Mouse (Mus musculus): ENCODE measurements around the gene Rnf8.
A peak's percentile ranks its signal among the peaks of the same experiment; 100 is the strongest.
"Not testable (repeated sequence)": the region's sequence is repeated elsewhere in the genome, so short reads cannot be mapped to it uniquely, and the experiment has no call there.

Gene Rnf8

DNA sequence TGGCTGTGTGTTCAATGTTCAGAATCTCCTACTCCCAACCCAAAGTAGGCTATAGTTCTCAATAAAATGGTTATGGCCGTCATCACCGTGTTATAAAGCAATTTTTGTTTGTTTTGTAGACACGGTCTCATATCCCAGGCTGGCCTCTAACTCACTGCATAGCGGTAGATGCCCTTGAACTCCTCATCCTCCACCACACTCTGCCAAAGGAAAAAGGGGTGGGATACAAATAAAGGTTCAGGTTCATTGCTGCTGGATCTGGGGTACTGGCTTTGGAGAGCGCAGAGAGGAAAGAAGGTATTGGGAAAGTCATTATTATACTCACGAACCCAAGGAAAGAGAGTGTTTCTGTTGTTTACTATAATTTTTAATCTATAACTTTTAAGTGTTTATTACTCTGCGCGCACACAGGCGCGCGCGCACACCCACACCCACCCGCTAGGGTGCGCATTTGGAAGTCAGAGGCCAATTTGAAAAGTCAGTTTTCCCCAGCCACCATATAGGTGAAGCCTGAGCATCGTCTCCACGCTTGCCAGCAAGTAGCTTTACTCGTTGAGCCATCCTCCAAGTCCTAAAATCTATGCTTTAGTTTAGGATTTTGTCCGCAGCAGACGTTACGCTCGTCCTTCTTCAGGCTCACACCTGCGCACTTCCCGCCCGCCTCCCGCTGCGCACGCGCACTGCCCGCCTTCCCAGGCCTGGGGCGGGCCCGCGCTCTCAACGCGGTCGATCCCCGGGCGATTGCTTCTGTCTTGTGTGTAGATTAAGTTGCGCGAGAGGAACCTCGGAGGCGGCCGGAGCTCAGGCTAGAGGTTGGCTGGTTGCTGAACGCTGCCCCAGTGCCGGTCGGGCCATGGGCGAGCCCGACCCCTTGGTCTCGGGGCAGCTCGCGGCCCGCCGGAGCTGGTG is at the start of gene Rnf8, which contains the start of gene Gm28043:
TSS of gene Rnf8 (plus strand) at position 676 of the 909 bp plus-strand sequence.
TSS of gene Gm28043 (plus strand) at position 762 of the 909 bp plus-strand sequence.
- peak; percentile 89 to 93 for DNase-seq (ENCODE audit: low spot score in 2 of 2)

- no peak for DNase-seq (ENCODE audit: low spot score in 2 of 2)
These were observed 49.1 kb upstream of the Rnf8 start for GRCm38 (mm10) chr17:29565521-29565920.

DNA sequence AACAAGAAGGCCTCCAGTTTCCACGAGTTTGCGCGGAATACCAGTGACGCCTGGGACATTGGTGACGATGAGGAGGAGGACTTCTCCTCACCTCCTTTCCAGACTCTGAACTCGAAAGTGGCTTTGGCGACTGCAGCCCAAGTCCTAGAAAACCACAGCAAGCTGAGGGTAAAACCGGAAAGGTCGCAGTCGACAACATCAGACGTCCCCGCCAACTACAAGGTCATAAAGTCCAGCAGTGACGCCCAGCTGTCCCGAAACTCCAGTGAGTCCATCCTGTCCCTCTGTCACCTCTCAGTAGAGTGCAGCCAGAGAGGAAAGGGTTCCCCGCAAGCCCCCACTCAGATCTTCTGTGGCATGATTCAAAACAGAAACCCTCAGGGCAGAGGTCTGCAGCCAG is 46.2 kb upstream of the Rnf8 start:
- no peak for DNase-seq (ENCODE audit: low spot score in 2 of 2)

DNA sequence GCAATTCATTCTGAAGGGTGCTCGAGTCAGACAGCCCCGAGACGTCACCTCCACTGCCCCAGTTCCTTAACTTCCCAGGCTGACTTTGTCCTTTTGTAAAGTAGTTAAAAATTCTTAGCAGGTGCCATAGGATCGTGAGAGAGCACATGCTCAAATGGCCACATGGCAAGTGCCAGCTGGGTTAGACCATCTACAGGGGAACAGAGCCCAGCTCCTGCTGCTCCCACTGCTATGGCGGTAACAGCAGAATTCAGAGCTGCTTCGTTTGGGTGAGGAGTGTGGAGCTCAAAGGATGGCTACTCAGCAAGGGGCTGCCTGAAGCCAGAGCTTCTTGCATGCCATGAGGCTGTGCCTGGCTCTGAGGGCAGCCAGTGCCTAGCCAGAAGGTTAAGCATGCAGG is 44.8 kb upstream of the Rnf8 start:
- DNase-seq (ENCODE audit: low spot score in 2 of 2): no peak

DNA sequence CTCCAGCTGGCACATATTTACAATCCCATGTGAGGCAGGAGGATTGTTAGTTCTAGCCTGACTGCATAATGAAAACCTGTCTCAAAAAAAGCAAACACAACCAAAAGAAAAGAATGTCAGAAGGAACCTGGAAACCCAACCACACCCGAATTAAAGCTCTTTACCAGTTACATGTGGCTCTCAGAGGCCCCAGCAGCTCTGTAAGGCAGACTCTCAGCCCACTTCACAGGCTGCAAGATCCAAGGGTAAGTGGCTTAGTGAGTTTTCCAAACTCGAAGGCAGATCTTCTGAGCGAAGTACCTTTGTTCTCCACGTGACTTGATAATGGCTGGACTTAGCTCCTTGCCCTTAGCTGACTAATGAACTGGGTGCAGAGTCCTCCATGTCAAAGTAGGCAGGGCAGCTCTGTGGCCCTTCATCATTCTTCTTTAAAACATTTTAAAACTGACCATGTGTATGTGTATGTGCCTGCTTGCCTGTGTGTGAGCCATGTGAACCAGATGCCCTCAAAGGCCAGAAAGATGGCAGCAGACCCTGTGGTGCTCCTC is 34.9 kb upstream of the Rnf8 start:
- no peak for DNase-seq (ENCODE audit: low spot score in 2 of 2)

GRCm38 (mm10) chr17:29583569-29583968 is 31.0 kb upstream of the Rnf8 start:
- DNase-seq (ENCODE audit: low spot score in 2 of 2): no peak

DNA sequence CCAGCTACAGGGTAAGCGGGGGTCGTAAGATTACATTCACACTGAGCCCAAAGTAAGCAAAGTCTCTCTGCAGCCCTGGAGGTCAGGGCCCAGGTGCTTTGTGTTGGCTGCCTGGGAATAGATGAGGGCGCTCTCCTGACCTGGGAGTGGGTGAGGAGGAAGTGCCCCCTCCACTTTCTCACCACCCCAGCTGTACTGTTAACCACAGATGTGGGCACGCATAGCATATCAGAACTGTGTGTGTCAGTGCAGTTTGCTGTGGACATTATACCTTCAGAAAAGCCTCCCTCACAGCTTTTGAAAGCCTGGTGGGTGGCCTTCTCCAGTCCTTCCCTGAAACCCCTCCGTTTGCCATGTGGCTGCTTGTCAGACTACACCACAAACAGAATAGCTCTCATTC is 30.3 kb upstream of the Rnf8 start:
- DNase-seq (ENCODE audit: low spot score in 2 of 2): no peak

- no peak for DNase-seq (ENCODE audit: low spot score in 2 of 2)
These were observed 29.9 kb upstream of the Rnf8 start for GRCm38 (mm10) chr17:29584737-29585136.

DNA sequence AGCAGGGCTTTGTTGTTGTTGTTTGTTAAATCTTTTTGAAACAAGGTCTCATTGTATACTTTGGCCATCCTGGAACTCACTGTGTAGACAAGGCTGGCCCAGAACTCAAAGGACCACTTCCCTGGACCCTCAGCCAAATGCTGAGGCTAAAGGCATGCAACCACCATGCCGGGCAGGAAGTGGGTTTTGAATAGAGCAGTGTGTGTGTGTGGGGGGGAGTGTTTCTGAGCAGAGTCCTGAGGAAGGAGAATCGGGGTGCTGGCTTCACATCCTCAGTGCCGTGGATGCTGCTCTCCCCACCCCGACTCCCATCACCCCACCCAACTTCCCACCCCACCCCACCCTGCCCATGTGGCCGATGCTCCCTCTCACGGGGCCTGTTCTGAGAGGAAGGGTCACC is 29.1 kb upstream of the Rnf8 start:
- no peak for DNase-seq (ENCODE audit: low spot score in 2 of 2)

DNA sequence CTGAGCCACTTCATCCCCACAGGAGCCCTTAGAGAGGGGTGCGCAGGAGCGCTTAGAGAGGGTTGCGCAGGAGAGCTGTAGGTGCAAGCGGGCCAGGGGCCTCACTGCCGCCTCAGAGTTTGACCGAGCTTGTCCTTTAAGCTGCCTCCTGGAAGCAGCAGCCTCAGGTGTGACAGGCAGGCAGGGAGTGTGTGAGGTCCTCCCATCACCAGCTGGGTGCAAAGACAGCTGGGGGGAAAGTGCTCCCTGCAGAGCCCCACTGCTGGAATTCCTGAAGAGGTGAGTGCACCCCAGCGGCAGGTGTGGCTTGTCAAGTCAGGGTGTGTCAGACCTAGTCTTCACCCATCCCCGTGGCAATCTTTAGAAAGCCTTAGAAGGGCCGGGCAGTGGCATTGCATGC is 27.7 kb upstream of the Rnf8 start:
- no peak for DNase-seq (ENCODE audit: low spot score in 2 of 2)

- no peak for DNase-seq (ENCODE audit: low spot score in 2 of 2)
These were observed 25.2 kb upstream of the Rnf8 start for GRCm38 (mm10) chr17:29589221-29589898.

DNA sequence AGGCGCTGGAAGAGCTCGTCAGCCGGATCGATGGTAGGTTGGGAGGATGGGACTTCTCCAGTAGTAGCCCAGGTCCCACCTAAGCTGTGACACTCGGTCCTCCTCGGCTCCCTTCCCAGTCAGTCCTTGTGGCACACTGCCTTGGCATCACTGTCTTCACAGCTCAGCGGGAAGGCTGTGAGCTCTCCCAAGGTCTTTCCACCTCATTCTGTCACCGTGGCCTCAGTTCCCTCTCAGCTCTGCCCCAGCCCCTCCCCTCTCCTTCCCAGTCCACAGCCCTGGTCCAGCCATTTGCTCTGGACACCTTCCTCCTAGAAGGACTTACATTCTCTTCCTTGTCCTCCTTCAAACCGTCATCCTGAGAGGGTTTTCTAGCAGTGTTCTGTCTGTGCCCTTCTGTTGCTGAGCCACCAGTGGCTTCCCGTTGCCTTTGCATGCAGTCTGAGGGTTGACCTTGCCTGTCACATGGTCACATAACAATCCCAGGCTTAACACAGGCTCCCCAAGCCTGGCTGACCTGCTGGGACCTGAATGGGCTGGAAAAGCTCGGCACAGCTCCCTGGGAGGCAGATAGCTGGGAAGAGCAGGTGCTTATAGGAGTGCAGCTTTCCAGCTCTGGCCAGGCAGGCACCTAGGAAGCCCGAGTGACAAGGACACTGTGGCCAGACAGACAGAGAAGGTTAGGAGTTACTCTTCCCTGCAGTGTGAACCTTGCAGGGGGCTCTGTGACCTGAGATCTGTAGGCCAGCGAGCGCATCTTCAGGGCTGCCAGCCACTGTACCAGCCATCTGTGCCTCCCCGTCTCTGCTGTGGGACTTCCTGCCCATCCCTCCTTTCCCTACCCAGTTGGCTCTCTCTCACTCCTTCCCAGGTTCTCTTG is 18.5 kb upstream of the Rnf8 start:
- no peak for DNase-seq (ENCODE audit: low spot score in 2 of 2)

DNA sequence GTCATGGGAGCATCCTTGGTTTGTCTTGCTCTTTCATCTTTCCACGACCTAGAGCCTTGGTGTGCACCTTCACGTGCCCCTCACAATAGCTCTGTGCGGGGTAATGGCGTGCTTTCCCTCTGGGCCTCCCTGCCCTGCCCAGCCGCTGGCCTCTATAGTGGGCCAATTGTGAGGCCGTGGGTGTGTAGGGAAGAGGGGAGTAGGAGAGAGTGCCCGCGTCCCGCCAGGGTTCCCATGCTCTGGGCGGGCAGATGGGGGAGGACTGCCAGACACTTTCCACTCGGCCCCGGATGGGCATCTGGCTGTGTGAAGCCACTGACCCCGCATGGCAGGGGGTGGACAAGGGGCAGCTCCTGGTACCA is 17.8 kb upstream of the Rnf8 start:
- DNase-seq (ENCODE audit: low spot score in 2 of 2): no peak

- no peak for DNase-seq (ENCODE audit: low spot score in 2 of 2)
These were observed 15.5 kb upstream of the Rnf8 start for GRCm38 (mm10) chr17:29599051-29599450.

DNA sequence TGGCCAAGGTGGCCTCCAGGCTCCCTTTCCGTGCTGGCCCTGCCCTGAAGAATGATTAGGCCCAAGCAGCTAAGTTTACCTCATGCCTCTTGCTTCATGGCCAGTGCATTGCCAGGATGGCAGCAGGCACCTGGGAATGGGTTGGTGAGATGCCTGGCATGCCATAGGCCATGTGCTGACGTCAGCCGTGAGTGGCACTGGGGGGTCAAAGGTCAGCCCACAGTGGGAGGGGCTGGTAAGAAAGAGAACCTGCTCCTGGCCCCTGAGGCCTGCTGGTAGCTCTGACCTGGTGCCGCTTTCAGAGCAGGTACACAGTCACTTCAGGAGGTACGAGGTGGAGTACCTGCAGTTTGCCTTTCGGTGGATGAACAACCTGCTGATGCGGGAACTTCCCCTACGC is 15.1 kb upstream of the Rnf8 start:
- no peak for DNase-seq (ENCODE audit: low spot score in 2 of 2)

GRCm38 (mm10) chr17:29601391-29601790 is 13.2 kb upstream of the Rnf8 start:
- no peak for DNase-seq (ENCODE audit: low spot score in 2 of 2)

GRCm38 (mm10) chr17:29603283-29603682 is 11.3 kb upstream of the Rnf8 start:
- DNase-seq (ENCODE audit: low spot score in 2 of 2): peak in 1 of 2 experiments; percentile 73

- DNase-seq (ENCODE audit: low spot score in 2 of 2): not testable (repeated sequence)
These were observed 1.1 kb upstream of the Rnf8 start for GRCm38 (mm10) chr17:29613453-29613852.

DNA sequence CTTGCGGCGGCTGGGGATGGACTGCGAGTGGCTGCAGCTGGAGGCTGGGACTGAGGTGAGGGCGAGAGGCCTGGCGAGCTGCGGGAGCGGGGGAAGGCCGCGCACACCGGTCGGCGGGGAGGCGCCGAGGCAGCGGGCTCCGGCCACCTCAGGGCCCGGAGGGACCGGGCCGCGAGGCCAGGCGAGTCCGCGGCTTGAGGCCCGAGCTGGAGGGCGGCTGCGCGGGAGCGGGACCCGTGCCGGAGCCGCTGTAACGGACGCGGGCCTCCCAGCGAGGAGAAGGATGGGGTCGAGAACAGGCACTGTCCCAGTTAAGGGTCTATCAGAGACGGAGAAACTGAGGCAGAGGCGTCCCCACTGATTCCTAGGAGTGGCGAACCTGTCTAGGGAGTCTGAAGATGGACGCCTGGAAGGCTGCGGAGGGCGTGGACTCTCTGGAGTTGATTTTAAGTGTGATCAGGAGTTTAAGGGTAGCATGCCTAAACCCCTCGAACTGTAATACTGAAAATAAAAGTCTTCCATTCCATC is 498 bp downstream of the Rnf8 start:
- no peak for DNase-seq (ENCODE audit: low spot score in 2 of 2)

- no peak for DNase-seq (ENCODE audit: low spot score in 2 of 2)
These were observed 1.0 kb downstream of the Rnf8 start for GRCm38 (mm10) chr17:29615616-29616015.

DNA sequence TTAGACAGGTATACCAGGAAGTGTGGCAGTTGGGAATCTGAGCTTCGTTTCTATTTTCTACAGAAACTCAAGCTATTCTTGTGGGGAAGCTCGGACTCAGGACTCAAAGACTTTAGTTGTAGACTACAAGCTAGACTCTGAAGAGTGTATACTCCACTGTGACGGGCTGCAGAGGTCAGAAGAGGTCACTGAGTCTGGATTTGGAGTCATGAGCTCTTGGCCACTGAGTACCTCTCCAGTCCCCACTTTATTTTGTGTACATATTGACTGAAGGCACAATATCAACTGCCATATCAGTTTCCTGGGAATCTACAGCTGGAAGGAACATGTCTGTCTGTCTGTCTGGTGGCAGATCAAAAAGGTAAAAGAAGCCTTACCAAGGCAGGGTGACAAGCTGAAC is 4.6 kb downstream of the Rnf8 start:
- no peak for DNase-seq (ENCODE audit: low spot score in 2 of 2)

- no peak for DNase-seq (ENCODE audit: low spot score in 2 of 2)
These were observed 8.9 kb downstream of the Rnf8 start for GRCm38 (mm10) chr17:29623488-29623887.

All from frontal cortex, postnatal 10 days (tissue).